Mouse (Mus musculus) midbrain, postnatal 0 days (tissue): Measurements from ENCODE around the gene Prpf4. TPM values are rescaled to one million over a fixed set of nuclear protein-coding genes. Genes with fewer than 3 reads are reported as not detected.

Experiments
- ATAC-seq: fragments of 200-750 bp; cut with Nextera tagmentation; 2 replicates; pipeline ENCODE4 v1.8.0; 2017; ENCODE audit warnings: moderate number of reproducible peaks, mild to moderate bottlenecking, moderate TSS enrichment, moderate library complexity; ENCODE audit not compliant: low FRiP score
- DNase-seq: peaks from one replicate; pipeline ENCODE4 v3.0.0-alpha.2; 2015; ENCODE audit warnings: low spot score
- H3K27ac ChIP-seq: fragments of 300-500 bp; sonication (generic); 2 replicates; pipeline ENCODE4 v1.5.1; 2014; ENCODE audit warnings: low read depth, mild to moderate bottlenecking, low read length, mixed read lengths
- H3K27me3 ChIP-seq: fragments of 300-500 bp; sonication (generic); 2 replicates; pipeline ENCODE4 v1.6.1; 2014; ENCODE audit warnings: low read length, control low read depth, mixed read lengths; ENCODE audit not compliant: insufficient read depth
- H3K36me3 ChIP-seq: fragments of 300-500 bp; sonication (generic); 2 replicates; pipeline ENCODE4 v1.6.1; 2014; ENCODE audit warnings: low read length, control low read depth, mixed read lengths; ENCODE audit not compliant: insufficient read depth
- H3K4me1 ChIP-seq: fragments of 300-500 bp; sonication (generic); 2 replicates; pipeline ENCODE4 v1.6.1; 2014; ENCODE audit warnings: mild to moderate bottlenecking, control low read depth, antibody characterized with exemption, low read length, mixed read lengths; ENCODE audit not compliant: insufficient read depth
- H3K4me2 ChIP-seq: fragments of 300-500 bp; sonication (generic); 2 replicates; pipeline ENCODE4 v1.6.1; 2014; ENCODE audit warnings: low read depth, mild to moderate bottlenecking, low read length, mixed read lengths; ENCODE audit not compliant: poor library complexity, severe bottlenecking
- H3K4me3 ChIP-seq: fragments of 300-500 bp; sonication (generic); 2 replicates; pipeline ENCODE4 v1.5.1; 2014; ENCODE audit warnings: low read depth, mild to moderate bottlenecking, low read length, moderate library complexity
- H3K9ac ChIP-seq: fragments of 300-500 bp; sonication (generic); replicated peaks from 2 replicates; pipeline ENCODE4 v1.6.1; 2014; ENCODE audit warnings: mild to moderate bottlenecking, low read length, moderate library complexity, mixed read lengths; ENCODE audit not compliant: poor library complexity, severe bottlenecking
- H3K9me3 ChIP-seq: fragments of 300-500 bp; sonication (generic); 2 replicates; pipeline ENCODE4 v1.6.1; 2016; ENCODE audit warnings: low read length, control low read depth
- CTCF ChIP-seq: IDR thresholded peaks from 2 replicates; pipeline ENCODE4 v1.5.1; 2016; ENCODE audit warnings: antibody characterized with exemption, mild to moderate bottlenecking
- WGBS: fragments of 180-500 bp; shearing (Covaris S2); extraction: QIAGEN DNeasy Blood & Tissue Kit; methylation state at CpG from one replicate; pipeline ENCODE4 v1.1.7; 2014; 5-methylcytosine and 5-hydroxymethylcytosine counted together
- polyA plus RNA-seq: library from polyadenylated mRNA; unstranded; fragments of >200 nt; fragmentation: Nextera tagmentation; extraction: Ambion mirVana; gene quantifications from 2 replicates; pipeline ENCODE4 v1.2.1, GENCODE M21; 2015
- total RNA-seq: library from RNA; depleted of rRNA; stranded (reverse); fragments of >200 nt; gene quantifications from 2 replicates; pipeline ENCODE4 v1.2.3, GENCODE M21; 2014

Prpf4 gene
- total and polyA plus RNA-seq, 2 experiments from 2014 or later: 12.8 to 13.4 TPM

DNA sequence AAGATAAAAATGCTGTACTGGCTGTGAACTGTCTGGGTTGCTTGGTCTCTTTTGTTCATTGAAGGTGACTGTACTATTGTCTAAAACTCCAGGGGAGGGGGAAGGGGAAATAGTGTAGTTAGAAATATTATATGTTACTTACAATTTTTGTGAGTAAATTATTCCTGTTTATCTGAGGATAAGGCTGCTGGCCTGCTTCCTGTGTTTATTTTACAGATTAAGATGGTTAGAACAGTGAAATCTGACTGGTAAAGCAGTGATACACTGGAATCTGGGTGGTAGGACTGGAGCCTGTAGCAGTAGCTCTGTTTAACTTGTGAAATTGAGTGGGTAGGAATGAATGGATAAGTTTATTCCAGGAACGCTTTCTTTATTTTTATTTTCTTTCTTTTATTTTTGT is 46.6 kb upstream of the Prpf4 start:
- no peak for ATAC-seq
- no peak for TF ChIP-seq CTCF
- peak overlapping the region; percentile 88; the same call in 1 of the 2 replicates for H3K4me3 ChIP-seq

GRCm38 (mm10) chr4:62362437-62362836 is 46.2 kb upstream of the Prpf4 start:
- no peak overlapping the region for H3K27ac ChIP-seq
- H3K4me1 ChIP-seq: peaks cover 7% of the 10 kb centered on the region; the same call in 1 of the 2 replicates
- no peak for TF ChIP-seq CTCF
- ATAC-seq: no peak
- H3K4me3 ChIP-seq: no peak overlapping the region
- H3K4me2 ChIP-seq: no peak overlapping the region
- H3K9ac ChIP-seq: no peak overlapping the region
- 87% methylated on average over 2 of the region's 2 CpGs for WGBS
- no peaks in the 10 kb centered on the region for H3K27me3 ChIP-seq
- DNase-seq: no peak
- H3K36me3 ChIP-seq: no peaks in the 10 kb centered on the region
- no peaks in the 10 kb centered on the region for H3K9me3 ChIP-seq

More for the DNA sequence above, 46.6 kb upstream of the Prpf4 start:
- no peaks in the 10 kb centered on the region for H3K9me3 ChIP-seq
- H3K36me3 ChIP-seq: no peaks in the 10 kb centered on the region
- DNase-seq: no peak
- no peak overlapping the region for H3K27ac ChIP-seq
- 0 out of 2 replicates have a peak overlapping the region, but pooled peaks have one; percentile 19 for H3K9ac ChIP-seq
- H3K4me2 ChIP-seq: peak overlapping the region; percentile 86
- 89% methylated on average over 1 of the region's 1 CpGs for WGBS
- no peaks in the 10 kb centered on the region for H3K27me3 ChIP-seq
- H3K4me1 ChIP-seq: peaks cover 7% of the 10 kb centered on the region; the same call in 1 of the 2 replicates

DNA sequence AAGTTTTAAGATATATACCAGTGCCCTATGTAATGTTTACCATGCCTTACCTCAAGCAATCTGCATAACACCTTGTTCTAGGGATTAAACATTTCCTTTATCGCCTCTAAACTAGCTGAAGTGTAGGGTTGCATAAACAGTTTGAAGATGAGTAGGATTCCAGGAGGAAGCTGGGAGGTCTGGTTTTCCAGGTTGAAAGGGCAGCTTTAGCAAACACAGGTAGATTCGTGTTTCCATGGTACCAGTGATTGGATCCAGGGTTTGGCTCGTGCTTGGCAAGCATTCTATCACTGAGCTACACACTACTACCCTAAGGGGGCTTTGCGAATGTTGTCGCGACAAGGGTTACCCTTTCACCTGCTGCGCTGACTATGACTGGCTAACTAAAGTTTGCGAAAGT is 44.3 kb upstream of the Prpf4 start:
- H3K36me3 ChIP-seq: no peaks in the 10 kb centered on the region
- WGBS: 93% methylated on average over 8 of the region's 8 CpGs
- H3K4me3 ChIP-seq: no peak overlapping the region
- H3K9me3 ChIP-seq: no peaks in the 10 kb centered on the region
- H3K4me2 ChIP-seq: no peak overlapping the region
- no peak for TF ChIP-seq CTCF
- H3K27me3 ChIP-seq: no peaks in the 10 kb centered on the region
- H3K9ac ChIP-seq: no peak overlapping the region
- peaks cover 4% of the 10 kb centered on the region; the same call in 1 of the 2 replicates for H3K4me1 ChIP-seq
- no peak overlapping the region for H3K27ac ChIP-seq
- no peak for DNase-seq
- no peak for ATAC-seq

DNA sequence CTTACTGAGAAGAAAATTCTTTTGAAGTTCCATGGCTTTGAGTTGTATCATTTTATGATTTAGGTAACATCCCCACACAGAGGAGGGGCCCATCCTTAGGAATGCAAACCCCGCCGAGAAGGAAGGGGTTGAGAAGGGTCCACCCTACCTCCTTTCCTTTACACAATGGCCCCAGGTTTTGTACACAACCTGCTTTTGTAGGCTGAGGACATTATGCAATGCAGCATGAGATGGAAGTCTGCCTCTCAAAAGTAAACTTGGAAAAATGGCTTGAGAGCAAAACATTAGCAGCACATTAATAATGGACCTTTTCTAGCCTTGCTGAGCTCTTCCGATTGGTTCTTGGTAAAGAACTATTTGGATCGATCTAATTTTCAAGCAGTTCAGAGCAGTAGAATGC is 42.3 kb upstream of the Prpf4 start:
- ATAC-seq: no peak
- TF ChIP-seq CTCF: no peak
- no peak for DNase-seq
- Histone ChIP-seq H3K36me3 (no peaks in the 10 kb centered on the region), H3K4me2 (no peak overlapping the region), H3K27ac (no peak overlapping the region), H3K4me3 (no peak overlapping the region), H3K9ac (no peak overlapping the region), H3K27me3 (no peaks in the 10 kb centered on the region), H3K9me3 (no peaks in the 10 kb centered on the region), H3K4me1 (no peaks in the 10 kb centered on the region; the same call in 1 of the 2 replicates)
- 91% methylated on average over 4 of the region's 4 CpGs for WGBS

DNA sequence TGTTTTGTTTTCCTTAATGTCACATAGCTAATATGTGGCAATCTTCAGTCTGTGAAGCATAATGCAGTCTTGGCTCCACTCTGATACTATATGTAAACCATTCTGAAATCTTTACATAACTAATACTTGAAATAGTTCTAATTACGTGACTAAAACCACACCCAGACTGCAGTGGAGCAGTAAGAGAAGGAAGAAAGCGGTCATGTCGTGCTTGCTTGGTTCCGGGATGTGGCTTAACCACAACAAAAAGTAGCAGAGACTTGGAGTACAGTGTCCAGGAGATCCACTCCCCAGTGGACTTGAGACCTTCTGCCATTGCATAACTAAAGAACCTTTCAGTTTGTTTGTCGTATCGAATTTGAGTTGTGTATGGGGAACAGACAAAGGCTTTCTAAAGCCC is 41.0 kb upstream of the Prpf4 start:
- DNase-seq (no peak), ATAC-seq (no peak)
- no peak overlapping the region for H3K27ac ChIP-seq
- H3K4me3 ChIP-seq: no peak overlapping the region
- H3K27me3 ChIP-seq: no peaks in the 10 kb centered on the region
- H3K4me1 ChIP-seq: no peaks in the 10 kb centered on the region
- 90% methylated on average over 6 of the region's 6 CpGs for WGBS
- no peaks in the 10 kb centered on the region for H3K9me3 ChIP-seq
- H3K4me2 ChIP-seq: no peak overlapping the region
- H3K36me3 ChIP-seq: no peaks in the 10 kb centered on the region
- no peak for TF ChIP-seq CTCF
- no peak overlapping the region for H3K9ac ChIP-seq

DNA sequence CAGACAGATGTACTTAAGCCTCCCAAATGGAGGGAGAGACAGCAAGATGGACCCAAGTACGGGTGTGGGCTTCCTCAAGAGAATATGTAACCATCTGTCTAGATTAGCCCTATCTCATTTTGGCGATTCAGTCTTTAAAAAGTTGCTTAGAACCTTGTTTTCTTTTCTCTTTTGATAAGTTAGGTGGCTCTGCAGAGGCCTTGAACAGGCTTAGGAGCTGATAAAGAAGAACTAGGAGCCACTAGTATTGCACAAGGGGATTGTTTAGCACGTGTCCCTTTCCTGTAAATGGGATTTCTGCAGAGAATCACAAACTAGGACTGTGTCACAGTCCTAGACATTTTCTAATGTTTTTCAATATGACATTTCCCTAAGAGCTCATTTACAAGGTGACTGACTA is 39.5 kb upstream of the Prpf4 start:
- H3K27ac ChIP-seq: no peak overlapping the region
- WGBS: 88% methylated on average over 3 of the region's 3 CpGs
- no peaks in the 10 kb centered on the region for H3K36me3 ChIP-seq
- H3K4me1 ChIP-seq: no peaks in the 10 kb centered on the region
- ATAC-seq (no peak), DNase-seq (no peak)
- no peaks in the 10 kb centered on the region for H3K9me3 ChIP-seq
- H3K9ac ChIP-seq: no peak overlapping the region
- no peak for TF ChIP-seq CTCF
- no peak overlapping the region for H3K4me3 ChIP-seq
- H3K4me2 ChIP-seq: no peak overlapping the region
- no peaks in the 10 kb centered on the region for H3K27me3 ChIP-seq
